Mouse (Mus musculus) lung, postnatal 0 days (tissue): ENCODE data around the gene Gng7.

Experiments used
- CTCF ChIP-seq: IDR thresholded peaks from 2 replicates; pipeline ENCODE4 v1.5.1; 2016; ENCODE audit warnings: antibody characterized with exemption, mild to moderate bottlenecking
- EP300 ChIP-seq: IDR thresholded peaks from 2 replicates; pipeline ENCODE4 v1.6.1; 2016; ENCODE audit warnings: antibody characterized with exemption, mild to moderate bottlenecking, control low read depth

- TF ChIP-seq CTCF (no peak), EP300 (no peak)
Measured at GRCm38 (mm10) chr10:80958979-80959637, 55.6 kb downstream of the Gng7 start.
